Mouse (Mus musculus) olfactory bulb, adult 2 months (tissue): ENCODE measurements around the gene Naa16.

ENCODE experiments used
- CTCF ChIP-seq: fragments of 200-500 bp; IDR thresholded peaks from 2 replicates; pipeline ENCODE4 v1.5.1; 2012; ENCODE audit warnings: low read depth, mild to moderate bottlenecking, low read length, moderate library complexity; ENCODE audit not compliant: insufficient read depth
- POLR2A ChIP-seq: fragments of 200-500 bp; IDR thresholded peaks from 2 replicates; pipeline ENCODE4 v1.6.1; 2012; ENCODE audit warnings: mild to moderate bottlenecking, low read depth, low read length, moderate library complexity; ENCODE audit not compliant: insufficient read depth

DNA sequence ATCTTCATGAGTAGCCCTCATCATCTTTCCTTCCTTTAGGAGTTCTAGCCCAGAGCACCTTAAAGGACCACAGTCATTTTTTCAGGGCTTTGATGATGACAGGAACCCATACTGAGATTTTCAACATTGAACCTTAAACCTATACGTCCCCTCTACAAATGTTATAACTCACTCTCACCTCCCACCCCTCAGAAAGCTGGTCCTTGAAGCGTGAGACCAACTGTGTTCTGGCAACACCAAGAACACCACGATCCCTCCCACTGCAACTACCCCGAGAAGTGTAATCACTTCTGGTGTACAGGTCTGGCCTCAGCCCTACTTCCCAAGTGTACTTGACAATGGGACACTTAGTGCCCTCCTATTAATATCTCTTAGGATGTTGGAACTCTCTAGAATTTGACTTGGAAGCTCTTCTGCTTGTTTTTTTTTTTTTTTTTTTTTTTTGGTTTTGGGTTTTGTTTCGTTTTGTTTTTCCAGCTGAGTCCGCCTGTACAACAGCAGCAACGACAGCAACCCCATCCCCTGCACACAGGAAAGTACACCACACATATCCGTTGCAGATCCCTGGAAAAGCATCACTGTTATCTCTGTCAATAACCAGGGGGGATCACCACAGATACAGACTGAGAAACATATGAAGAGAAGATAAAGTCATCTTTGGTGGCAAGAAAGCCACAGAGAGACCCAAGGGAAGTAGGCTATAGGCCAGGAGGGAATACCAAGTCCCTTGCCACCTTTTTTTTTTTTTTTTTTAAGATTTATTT lies 96.3 kb downstream of the Naa16 start:
- no peak for TF ChIP-seq CTCF
- TF ChIP-seq POLR2A, result no peak
